Mouse (Mus musculus): ENCODE results near the gene Hapln4.

GRCm38 (mm10) chr8:70114892-70115291 is 31.6 kb downstream of the Hapln4 start:
- TF ChIP-seq CTCF (IDR thresholded peaks at IDR 0.05 in 2 of 3, conservative IDR thresholded peaks at IDR 0.05 in 1 of 3; ENCODE audit: control insufficient read depth in 1 of 3, insufficient read depth in 1 of 3, low read depth in 2 of 3, low read length in 3 of 3, poor library complexity in 1 of 3, severe bottlenecking in 1 of 3) = no peak
- TF ChIP-seq KAT2A (conservative IDR thresholded peaks at IDR 0.05; ENCODE audit: low read depth, low read length) = no peak
- no peak for TF ChIP-seq CHD2 (IDR thresholded peaks at IDR 0.05; ENCODE audit: low read length)
- no peak for TF ChIP-seq BHLHE40 (IDR thresholded peaks at IDR 0.05; ENCODE audit: borderline replicate concordance, low read depth, low read length)
- TF ChIP-seq POLR2A (IDR thresholded peaks at IDR 0.05; ENCODE audit: control insufficient read depth in 1 of 2, insufficient read depth in 1 of 2, low read depth in 1 of 2, low read length in 2 of 2, poor library complexity in 1 of 2) = no peak
- no peak for TF ChIP-seq USF2 (IDR thresholded peaks at IDR 0.05; ENCODE audit: borderline replicate concordance in 1 of 2, insufficient read depth in 1 of 2, low read depth in 1 of 2, low read length in 2 of 2)
- TF ChIP-seq UBTF (IDR thresholded peaks at IDR 0.05; ENCODE audit: borderline replicate concordance, insufficient read depth, low read depth, low read length) = no peak
- TF ChIP-seq ZMIZ1 (IDR thresholded peaks at IDR 0.05; ENCODE audit: low read depth, low read length) = no peak
- no peak for TF ChIP-seq TCF12 (IDR thresholded peaks at IDR 0.05; ENCODE audit: low read depth, low read length)
- no peak for TF ChIP-seq RCOR1 (IDR thresholded peaks at IDR 0.05; ENCODE audit: low read depth, low read length)
- TF ChIP-seq MAX (IDR thresholded peaks at IDR 0.05; ENCODE audit: low read length) = no peak
- no peak for TF ChIP-seq MYC (IDR thresholded peaks at IDR 0.05; ENCODE audit: low read depth, low read length)
- TF ChIP-seq ZNF384 (IDR thresholded peaks at IDR 0.05; ENCODE audit: low read depth, low read length) = no peak

Data from MEL (cell line).